Mouse (Mus musculus): ENCODE measurements at regions not wholly inside any gene's neighbourhood (a gene's known extent, or its start where the extent isn't known, plus 50 kb on each side); places are given as distances from the start of the nearest gene placed in this dataset.
"Not testable (repeated sequence)": the region's sequence is repeated elsewhere in the genome, so short reads cannot be mapped to it uniquely, and the experiment has no call there.

DNA sequence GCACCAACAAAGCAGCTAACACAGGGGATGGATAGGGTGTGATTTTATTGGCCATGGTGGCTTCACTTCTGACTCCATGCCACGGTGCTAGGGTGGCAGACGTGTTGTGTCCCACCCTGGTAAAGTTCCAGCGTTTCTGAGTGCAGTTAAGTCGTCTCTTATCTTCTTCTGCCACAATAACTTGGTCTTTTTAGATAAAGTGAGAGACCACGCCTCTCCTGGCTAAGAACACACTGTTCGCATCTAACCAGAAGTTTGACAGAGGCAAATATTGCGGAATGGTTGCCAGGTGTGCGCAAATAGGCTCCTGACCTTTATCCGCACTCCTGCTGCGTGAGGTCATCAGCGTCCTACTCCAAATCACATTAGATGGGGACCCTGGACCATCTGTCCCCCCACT lies 66.2 kb upstream of the Jarid2 start:
- 85% methylated on average over 11 of the region's 11 CpGs for WGBS (ENCODE audit: missing documents)
- no peak overlapping the region for H3K4me3 ChIP-seq (ENCODE audit: inconsistent target)
- H3K27ac ChIP-seq: no peak overlapping the region
- H3K36me3 ChIP-seq (ENCODE audit: inconsistent target): no peaks in the 10 kb centered on the region
- H3K79me2 ChIP-seq (ENCODE audit: inconsistent target): no peaks in the 10 kb centered on the region

DNA sequence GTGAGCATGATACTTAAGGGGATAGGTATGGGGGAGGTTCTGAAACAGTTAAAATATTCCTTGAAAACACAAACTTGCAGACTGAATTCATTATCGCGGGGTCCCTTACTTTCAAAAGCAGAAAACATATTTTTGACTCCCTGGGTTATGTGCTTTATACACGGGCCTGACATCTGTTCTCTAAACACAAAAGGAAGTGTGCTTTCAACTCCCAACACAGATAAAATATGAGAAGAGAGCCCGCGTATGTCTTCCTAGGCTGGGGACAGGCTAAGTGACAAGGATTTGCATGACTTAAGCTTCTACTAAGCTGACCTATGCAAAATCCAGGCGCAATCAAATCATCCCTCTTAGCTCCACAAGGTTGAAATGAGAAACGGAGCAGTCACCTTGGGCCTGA lies 65.5 kb upstream of the Jarid2 start:
- Histone ChIP-seq H3K36me3 (ENCODE audit: inconsistent target) (no peaks in the 10 kb centered on the region), H3K4me3 (ENCODE audit: inconsistent target) (no peak overlapping the region), H3K27ac (no peak overlapping the region), H3K79me2 (ENCODE audit: inconsistent target) (no peaks in the 10 kb centered on the region)
- WGBS (ENCODE audit: missing documents): 74% methylated on average over 7 of the region's 7 CpGs

DNA sequence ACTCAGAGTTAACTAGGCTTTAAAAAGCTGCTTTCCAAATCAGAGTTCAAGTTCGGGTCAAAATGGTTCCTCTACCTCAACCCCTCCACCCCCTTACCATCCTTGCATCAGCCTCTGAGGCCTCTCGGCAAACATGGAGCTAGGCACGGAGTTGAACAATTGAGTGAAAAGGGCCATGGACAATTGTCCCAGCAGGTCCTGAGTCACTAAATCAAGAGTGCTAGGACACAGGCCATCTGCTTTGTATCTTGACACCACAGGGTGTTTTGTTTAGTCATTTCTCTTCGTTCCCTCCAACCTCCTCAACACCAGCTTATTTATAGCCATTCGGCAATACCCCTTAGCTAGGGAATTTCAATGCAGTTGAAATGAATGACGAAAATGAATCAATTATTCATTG lies 59.5 kb upstream of the Jarid2 start:
- Histone ChIP-seq H3K4me3 (ENCODE audit: inconsistent target) (no peak overlapping the region), H3K79me2 (ENCODE audit: inconsistent target) (no peaks in the 10 kb centered on the region), H3K36me3 (ENCODE audit: inconsistent target) (no peaks in the 10 kb centered on the region), H3K27ac (no peak overlapping the region)
- 89% methylated on average over 6 of the region's 6 CpGs for WGBS (ENCODE audit: missing documents)

DNA sequence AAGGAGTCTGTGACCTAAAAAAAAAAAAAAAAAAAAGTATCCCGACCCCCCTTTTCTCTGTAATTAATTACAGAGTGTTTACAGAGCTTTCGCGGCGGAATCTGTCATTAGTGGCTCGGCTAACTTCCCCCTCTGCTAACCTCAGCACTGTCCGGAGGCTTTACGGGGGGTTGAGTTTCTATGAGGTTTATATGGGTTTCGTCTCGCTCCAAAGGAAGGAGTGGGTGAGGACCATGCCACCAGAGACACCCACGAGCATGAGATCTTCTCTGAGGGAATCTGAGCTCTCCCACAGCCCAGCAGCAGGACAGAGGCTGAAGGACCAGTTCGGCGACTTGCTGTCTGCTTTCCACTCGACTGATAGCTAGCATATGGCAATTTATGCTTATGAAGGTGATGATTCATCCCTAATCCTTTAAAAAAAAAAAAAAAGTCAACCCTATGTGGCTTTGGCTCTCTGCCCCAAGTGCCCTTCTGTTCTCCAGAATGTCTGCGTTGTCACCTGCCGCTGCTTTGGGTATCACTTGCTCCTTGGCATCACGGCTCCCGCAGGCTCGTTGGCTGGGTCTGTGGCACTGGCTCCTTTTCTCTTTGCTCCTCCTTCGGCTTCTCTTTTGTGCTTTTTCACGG lies 55.8 kb upstream of the Jarid2 start:
- 3% methylated on average over 20 of the region's 20 CpGs for WGBS (ENCODE audit: missing documents)
- peak overlapping the region; percentile 11; the same call in 1 of the 2 replicates for H3K4me3 ChIP-seq (ENCODE audit: inconsistent target)
- H3K79me2 ChIP-seq (ENCODE audit: inconsistent target): no peaks in the 10 kb centered on the region

DNA sequence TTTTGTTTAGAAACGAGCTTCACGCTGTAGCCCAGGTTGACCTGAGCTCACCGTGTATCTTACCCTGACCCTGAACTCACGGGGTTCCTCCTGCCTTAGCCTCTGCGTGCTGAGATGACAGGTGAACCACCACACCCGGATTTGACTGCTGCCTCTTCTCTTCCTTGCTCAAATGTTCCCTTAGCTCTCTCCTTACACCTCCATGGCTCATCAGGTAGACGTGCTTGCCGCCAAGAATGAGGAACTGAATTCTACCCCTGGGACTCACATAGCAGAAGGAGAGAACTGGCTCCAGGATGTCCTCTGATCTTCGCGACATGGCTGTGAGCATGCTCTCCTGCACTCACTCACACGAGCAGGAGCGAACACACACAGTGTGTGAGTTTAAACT lies 55.3 kb upstream of the Jarid2 start:
- no peak overlapping the region for H3K27ac ChIP-seq
- WGBS (ENCODE audit: missing documents): 9% methylated on average over 12 of the region's 12 CpGs
- no peak overlapping the region; the same call in 1 of the 2 replicates for H3K4me3 ChIP-seq (ENCODE audit: inconsistent target)
- no peaks in the 10 kb centered on the region for H3K36me3 ChIP-seq (ENCODE audit: inconsistent target)
- no peaks in the 10 kb centered on the region for H3K79me2 ChIP-seq (ENCODE audit: inconsistent target)

More for the DNA sequence above, 55.8 kb upstream of the Jarid2 start:
- H3K36me3 ChIP-seq (ENCODE audit: inconsistent target): no peaks in the 10 kb centered on the region
- no peak overlapping the region for H3K27ac ChIP-seq

DNA sequence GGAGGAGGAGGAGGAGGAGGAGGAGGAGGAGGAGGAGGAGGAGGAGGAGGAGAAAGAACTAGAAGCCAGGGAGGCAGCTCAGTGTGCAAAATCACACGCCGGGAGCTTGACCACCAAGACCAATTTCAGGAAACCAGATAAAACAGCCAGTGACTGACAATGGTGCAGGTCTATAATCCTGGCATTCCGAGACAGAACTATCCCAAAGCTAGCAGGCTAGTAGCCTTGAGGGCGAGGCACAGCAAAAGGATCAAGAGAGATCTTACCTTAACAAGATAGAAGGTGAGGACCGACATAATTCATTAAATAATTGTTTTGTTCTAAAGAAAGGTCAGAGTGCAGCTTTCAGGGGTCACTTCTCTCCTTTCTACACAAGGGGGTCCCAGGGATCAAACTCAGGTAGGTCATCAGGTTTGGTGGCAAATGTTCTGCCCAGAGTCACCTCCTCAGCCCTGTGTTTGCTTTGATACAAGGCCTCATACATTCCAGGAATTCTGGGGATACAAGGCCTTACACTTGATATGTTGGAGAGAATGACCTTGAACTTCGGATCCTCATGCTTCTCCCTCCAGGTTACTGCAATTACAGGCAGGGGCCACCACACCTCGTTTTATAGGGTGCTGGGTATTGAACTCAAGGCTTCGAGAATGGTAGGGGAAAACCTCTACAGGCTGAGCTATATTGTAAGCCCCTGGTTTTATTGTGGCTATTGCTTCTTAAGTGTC lies 54.2 kb upstream of the Jarid2 start:
- WGBS (ENCODE audit: missing documents): 93% methylated on average over 8 of the region's 8 CpGs
- Histone ChIP-seq H3K79me2 (ENCODE audit: inconsistent target) (no peaks in the 10 kb centered on the region), H3K4me3 (ENCODE audit: inconsistent target) (no peak overlapping the region), H3K36me3 (ENCODE audit: inconsistent target) (no peaks in the 10 kb centered on the region), H3K27ac (no peak overlapping the region)

DNA sequence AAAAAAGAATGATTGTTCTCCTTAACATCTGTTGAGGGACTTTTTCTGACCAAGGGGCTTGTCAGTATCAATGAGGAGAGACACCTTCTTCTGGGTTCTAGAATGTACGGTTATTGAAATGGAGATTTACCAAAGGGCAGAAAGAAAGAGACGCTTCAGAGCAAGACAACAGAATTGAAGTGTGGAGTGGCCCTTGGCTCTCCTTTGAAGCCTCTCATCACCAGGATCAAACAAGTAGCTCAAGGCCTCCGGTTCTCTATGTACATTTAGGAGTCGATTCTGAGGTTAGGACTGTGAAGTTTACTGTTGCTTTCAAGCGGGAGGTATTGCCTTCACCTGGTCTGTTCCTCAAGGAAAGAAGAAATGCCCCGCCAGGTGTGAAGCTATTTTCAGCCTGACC lies 53.2 kb upstream of the Jarid2 start:
- Histone ChIP-seq H3K36me3 (ENCODE audit: inconsistent target) (no peaks in the 10 kb centered on the region), H3K4me3 (ENCODE audit: inconsistent target) (no peak overlapping the region), H3K27ac (no peak overlapping the region), H3K79me2 (ENCODE audit: inconsistent target) (no peaks in the 10 kb centered on the region)
- 97% methylated on average over 6 of the region's 6 CpGs for WGBS (ENCODE audit: missing documents)

DNA sequence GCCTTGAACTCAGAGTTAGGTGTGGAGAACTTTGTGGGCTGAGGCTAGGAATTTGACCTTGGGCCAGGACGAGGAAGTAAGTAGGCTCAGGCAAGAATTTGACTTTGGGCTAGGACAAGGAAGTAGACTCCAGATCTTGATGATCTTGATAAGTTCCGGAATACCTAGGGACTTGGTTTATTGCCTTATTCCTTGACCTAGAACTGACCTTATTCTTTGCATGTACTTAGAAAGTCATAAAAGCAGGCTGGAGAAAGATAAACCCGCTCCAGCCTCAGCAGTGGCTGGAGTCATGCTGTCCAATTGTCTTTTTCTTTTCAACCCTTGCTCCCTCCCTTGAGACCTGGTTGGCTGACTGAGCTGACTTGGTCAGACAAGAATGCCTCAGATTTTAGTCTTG lies 51.2 kb upstream of the Jarid2 start:
- 92% methylated on average over 3 of the region's 3 CpGs for WGBS (ENCODE audit: missing documents)
- H3K36me3 ChIP-seq (ENCODE audit: inconsistent target): no peaks in the 10 kb centered on the region
- H3K27ac ChIP-seq: no peak overlapping the region
- no peaks in the 10 kb centered on the region for H3K79me2 ChIP-seq (ENCODE audit: inconsistent target)
- no peak overlapping the region for H3K4me3 ChIP-seq (ENCODE audit: inconsistent target)

DNA sequence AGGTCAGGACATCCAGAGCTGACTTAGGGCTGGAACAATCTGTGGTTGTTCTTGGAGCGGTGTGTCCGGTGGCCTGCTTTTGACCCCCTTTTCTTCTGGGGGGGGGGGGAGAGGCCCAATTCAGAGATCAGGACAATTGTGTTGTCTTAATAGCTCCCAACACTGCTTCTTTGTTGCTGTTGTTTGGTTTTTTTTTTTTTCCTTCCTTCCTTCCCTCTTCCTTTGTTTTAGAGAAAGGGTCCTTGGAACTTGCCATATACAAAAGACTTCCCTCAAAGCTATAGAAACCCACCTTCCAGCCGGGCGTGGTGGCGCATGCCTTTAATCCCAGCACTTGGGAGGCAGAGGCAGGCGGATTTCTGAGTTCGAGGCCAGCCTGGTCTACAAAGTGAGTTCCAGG lies 49.8 kb upstream of the Jarid2 start:
- not testable (repeated sequence) for H3K4me3 ChIP-seq (ENCODE audit: inconsistent target); H3K36me3 ChIP-seq (ENCODE audit: inconsistent target)
- 94% methylated on average over 2 of the region's 7 CpGs for WGBS (ENCODE audit: missing documents)

More for the DNA sequence above, 49.8 kb upstream of the Jarid2 start:
- H3K27ac ChIP-seq; H3K79me2 ChIP-seq (ENCODE audit: inconsistent target): not testable (repeated sequence)

All from macrophage (primary cell).